Mouse (Mus musculus): ENCODE results near the gene Adamts17. TPM values are rescaled to one million over a fixed set of nuclear protein-coding genes. Genes with fewer than 3 reads are reported as not detected.
A peak's percentile ranks its signal among the peaks of the same experiment; 100 is the strongest.

Adamts17 gene
- total RNA-seq, 2 experiments from 2014 or later = 0.07 TPM; not detected in 1

- no peak for ATAC-seq (ENCODE audit: poor library complexity, severe bottlenecking)
These were observed 328.8 kb downstream of the Adamts17 start for GRCm38 (mm10) chr7:67168288-67168687.

GRCm38 (mm10) chr7:67168763-67169569 is 329.4 kb downstream of the Adamts17 start:
- ATAC-seq (ENCODE audit: poor library complexity, severe bottlenecking) = no peak

GRCm38 (mm10) chr7:67173522-67174195 is 334.1 kb downstream of the Adamts17 start:
- no peak for ATAC-seq (ENCODE audit: poor library complexity, severe bottlenecking)

- ATAC-seq (ENCODE audit: poor library complexity, severe bottlenecking) = no peak
These were observed 344.3 kb downstream of the Adamts17 start for GRCm38 (mm10) chr7:67183786-67184185.

DNA sequence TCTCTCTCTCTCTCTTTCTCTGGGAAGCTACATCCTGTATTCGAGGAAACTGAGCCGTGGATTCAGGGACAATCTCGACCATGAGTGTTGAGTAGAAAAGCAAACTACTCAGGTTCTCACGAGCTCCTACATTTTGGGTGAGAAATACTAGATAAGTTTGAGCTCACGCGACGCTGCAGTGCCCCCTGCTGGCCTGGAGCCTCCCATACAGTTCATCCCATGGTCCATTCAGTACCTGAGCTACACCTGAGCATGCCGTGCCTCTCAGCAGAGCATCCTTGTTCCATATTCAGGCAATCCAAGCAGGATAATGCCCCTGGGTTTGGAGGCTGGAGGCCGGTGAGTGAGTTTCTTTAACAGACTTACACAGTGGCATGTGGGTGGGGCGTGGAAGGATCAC is 359.9 kb downstream of the Adamts17 start:
- peak; percentile 89 for ATAC-seq (ENCODE audit: poor library complexity, severe bottlenecking)

Other genes with a start within 250 kb of the Adamts17 start
- 15.5 and 21.5 TPM in 2 replicates for gene Asb7, start 150.1 kb upstream of the Adamts17 start, total RNA-seq (2015)
- gene Asb7, start 150.1 kb upstream of the Adamts17 start, total RNA-seq (2017) = 11.8 and 17.8 TPM in 2 replicates
- gene Lins1, start 149.8 kb upstream of the Adamts17 start, total RNA-seq (2015) = 8.1 and 11.3 TPM in 2 replicates
- gene Lins1, start 149.8 kb upstream of the Adamts17 start, total RNA-seq (2017) = 8.0 and 18.1 TPM in 2 replicates
- not detected in 2 replicates for gene Cers3, start 96.2 kb upstream of the Adamts17 start, total RNA-seq (2015)
- gene Cers3, start 96.2 kb upstream of the Adamts17 start, total RNA-seq (2017) = not detected in 2 replicates